Mouse (Mus musculus): ENCODE results near the gene Ano6. TPM values are rescaled to one million over a fixed set of nuclear protein-coding genes. Genes with fewer than 3 reads are reported as not detected.

Gene Ano6
- polyA plus RNA-seq, 1 experiment from 2014 or later, result 24.6 TPM

- no peaks in the 10 kb centered on the region for H3K36me3 ChIP-seq (ENCODE audit: control insufficient read depth, insufficient read depth, low read length)
- no peak overlapping the region for H3K27ac ChIP-seq (ENCODE audit: low read length)
- H3K27me3 ChIP-seq (ENCODE audit: control insufficient read depth, insufficient read depth, low read depth, low read length), result no peaks in the 10 kb centered on the region
- WGBS, result 98% methylated on average over 7 of the region's 7 CpGs
- H3K4me3 ChIP-seq (ENCODE audit: low read depth, low read length), result no peak overlapping the region
- peaks cover 2% of the 10 kb centered on the region; the same call in 1 of the 2 replicates for H3K4me1 ChIP-seq (ENCODE audit: control insufficient read depth, insufficient read depth, low read length)
- no peak overlapping the region for H3K4me2 ChIP-seq (ENCODE audit: low read length)
- H3K9ac ChIP-seq (ENCODE audit: low read depth, low read length), result no peak overlapping the region
- no peak for ATAC-seq
- H3K9me3 ChIP-seq (replicated peaks; ENCODE audit: control insufficient read depth, low read length, poor library complexity, severe bottlenecking), result no peaks in the 10 kb centered on the region
These were observed 7.6 kb downstream of the Ano6 start for GRCm38 (mm10) chr15:95798266-95798665.

GRCm38 (mm10) chr15:95799632-95800031 lies 9.0 kb downstream of the Ano6 start:
- Histone ChIP-seq H3K9me3 (replicated peaks; ENCODE audit: control insufficient read depth, low read length, poor library complexity, severe bottlenecking) (no peaks in the 10 kb centered on the region), H3K4me1 (ENCODE audit: control insufficient read depth, insufficient read depth, low read length) (peaks cover 6% of the 10 kb centered on the region; the same call in 1 of the 2 replicates), H3K9ac (ENCODE audit: low read depth, low read length) (no peak overlapping the region), H3K36me3 (ENCODE audit: control insufficient read depth, insufficient read depth, low read length) (no peaks in the 10 kb centered on the region), H3K4me2 (ENCODE audit: low read length) (no peak overlapping the region), H3K4me3 (ENCODE audit: low read depth, low read length) (no peak overlapping the region), H3K27me3 (ENCODE audit: control insufficient read depth, insufficient read depth, low read depth, low read length) (no peaks in the 10 kb centered on the region), H3K27ac (ENCODE audit: low read length) (no peak overlapping the region)
- ATAC-seq, result no peak
- WGBS, result 96% methylated on average over 5 of the region's 5 CpGs

- H3K27ac ChIP-seq (ENCODE audit: low read length), result no peak overlapping the region
- no peaks in the 10 kb centered on the region for H3K9me3 ChIP-seq (replicated peaks; ENCODE audit: control insufficient read depth, low read length, poor library complexity, severe bottlenecking)
- H3K4me3 ChIP-seq (ENCODE audit: low read depth, low read length), result no peak overlapping the region
- no peak overlapping the region for H3K9ac ChIP-seq (ENCODE audit: low read depth, low read length)
- no peak overlapping the region for H3K4me2 ChIP-seq (ENCODE audit: low read length)
- no peak for ATAC-seq
- no peaks in the 10 kb centered on the region for H3K36me3 ChIP-seq (ENCODE audit: control insufficient read depth, insufficient read depth, low read length)
- peaks cover 10% of the 10 kb centered on the region; the same call in 1 of the 2 replicates for H3K4me1 ChIP-seq (ENCODE audit: control insufficient read depth, insufficient read depth, low read length)
- no peaks in the 10 kb centered on the region for H3K27me3 ChIP-seq (ENCODE audit: control insufficient read depth, insufficient read depth, low read depth, low read length)
These were observed 9.4 kb downstream of the Ano6 start for GRCm38 (mm10) chr15:95800051-95800450.

DNA sequence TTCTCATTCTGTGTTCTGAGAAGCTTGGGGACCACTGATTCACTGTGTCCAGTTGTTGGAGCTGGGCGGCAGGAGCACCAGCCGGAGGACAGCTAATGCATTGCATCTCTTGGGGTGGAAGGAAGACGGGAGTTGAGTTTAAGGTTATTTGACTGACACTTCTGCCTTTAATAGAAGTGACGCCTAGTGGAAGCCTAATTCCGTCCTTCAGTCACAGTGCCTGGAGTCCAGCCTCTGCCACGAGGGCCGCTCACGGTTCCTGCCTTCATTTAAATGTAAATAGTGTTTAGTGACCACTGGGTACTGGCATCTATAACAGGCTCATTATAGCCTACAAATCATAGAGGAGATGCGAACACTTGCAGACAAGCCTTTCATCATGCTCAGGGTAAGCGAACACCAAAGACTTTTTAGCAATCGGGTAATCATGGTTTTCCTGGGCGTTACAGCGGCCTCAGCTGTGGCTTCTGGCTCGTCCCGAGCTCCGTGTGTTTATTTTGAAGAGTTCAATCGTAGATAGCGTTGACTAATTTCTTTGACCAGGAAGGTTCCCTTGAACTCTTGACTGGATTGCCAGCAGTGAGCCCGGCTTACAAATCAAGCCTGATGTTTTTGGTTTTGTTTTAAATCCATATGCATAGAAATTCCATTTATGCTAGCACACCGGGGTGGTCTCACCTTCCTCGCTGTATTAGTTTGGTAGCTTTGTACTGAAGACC lies 10.8 kb downstream of the Ano6 start:
- no peak for ATAC-seq
- 61% methylated on average over 21 of the region's 21 CpGs for WGBS

DNA sequence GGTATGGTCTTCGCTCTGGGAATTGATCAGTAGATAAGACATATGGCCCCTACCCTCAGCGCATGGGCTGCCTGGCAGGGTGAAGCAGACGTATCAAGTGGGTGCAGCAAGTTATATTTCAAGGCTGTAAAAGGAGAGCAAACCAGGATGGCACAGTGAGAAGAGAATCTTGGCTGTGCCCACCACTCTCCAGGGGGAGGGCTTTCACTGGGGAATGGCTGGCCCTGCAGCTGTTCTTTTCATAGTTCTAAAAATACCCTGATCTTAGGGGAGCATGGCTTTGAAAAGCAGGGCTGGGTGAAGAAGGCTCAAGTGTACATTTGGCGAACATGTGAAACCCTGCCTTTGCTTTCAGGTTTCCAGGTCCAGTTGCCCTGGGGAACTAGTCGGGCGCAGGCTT lies 11.5 kb downstream of the Ano6 start:
- peaks cover 10% of the 10 kb centered on the region; the same call in 1 of the 2 replicates for H3K4me1 ChIP-seq (ENCODE audit: control insufficient read depth, insufficient read depth, low read length)
- H3K27ac ChIP-seq (ENCODE audit: low read length), result no peak overlapping the region
- no peaks in the 10 kb centered on the region for H3K36me3 ChIP-seq (ENCODE audit: control insufficient read depth, insufficient read depth, low read length)
- WGBS, result 90% methylated on average over 6 of the region's 6 CpGs
- no peak overlapping the region for H3K4me2 ChIP-seq (ENCODE audit: low read length)
- H3K27me3 ChIP-seq (ENCODE audit: control insufficient read depth, insufficient read depth, low read depth, low read length), result no peaks in the 10 kb centered on the region
- H3K4me3 ChIP-seq (ENCODE audit: low read depth, low read length), result no peak overlapping the region
- no peak for ATAC-seq
- H3K9me3 ChIP-seq (replicated peaks; ENCODE audit: control insufficient read depth, low read length, poor library complexity, severe bottlenecking), result no peaks in the 10 kb centered on the region
- H3K9ac ChIP-seq (ENCODE audit: low read depth, low read length), result no peak overlapping the region

More for the DNA sequence above, 10.8 kb downstream of the Ano6 start:
- no peak overlapping the region for H3K27ac ChIP-seq (ENCODE audit: low read length)
- no peaks in the 10 kb centered on the region for H3K27me3 ChIP-seq (ENCODE audit: control insufficient read depth, insufficient read depth, low read depth, low read length)
- no peaks in the 10 kb centered on the region for H3K9me3 ChIP-seq (replicated peaks; ENCODE audit: control insufficient read depth, low read length, poor library complexity, severe bottlenecking)
- H3K36me3 ChIP-seq (ENCODE audit: control insufficient read depth, insufficient read depth, low read length), result no peaks in the 10 kb centered on the region
- H3K4me2 ChIP-seq (ENCODE audit: low read length), result no peak overlapping the region
- H3K4me1 ChIP-seq (ENCODE audit: control insufficient read depth, insufficient read depth, low read length), result peaks cover 10% of the 10 kb centered on the region; the same call in 1 of the 2 replicates
- no peak overlapping the region for H3K4me3 ChIP-seq (ENCODE audit: low read depth, low read length)
- no peak overlapping the region for H3K9ac ChIP-seq (ENCODE audit: low read depth, low read length)

DNA sequence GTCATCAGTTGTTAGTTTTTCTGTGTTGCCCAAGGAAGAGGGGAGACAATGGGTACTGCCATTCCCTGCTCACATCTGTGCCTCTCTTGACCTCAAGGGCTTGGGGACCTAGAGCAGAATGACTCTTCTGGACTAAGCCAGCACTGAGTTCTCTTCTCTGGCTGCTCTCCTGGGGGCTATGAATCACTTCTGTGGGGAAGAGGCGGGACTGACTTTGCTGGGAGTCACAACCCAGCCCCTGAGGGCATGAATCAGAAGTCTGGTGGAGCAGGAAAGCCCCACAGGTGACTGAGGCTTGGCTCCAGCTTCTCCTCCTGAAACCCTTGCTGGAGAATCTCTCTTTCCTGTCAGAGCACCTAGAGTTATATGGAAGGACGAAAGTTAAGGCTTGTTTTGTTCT lies 12.1 kb downstream of the Ano6 start:
- Histone ChIP-seq H3K4me1 (ENCODE audit: control insufficient read depth, insufficient read depth, low read length) (peaks cover 10% of the 10 kb centered on the region; the same call in 1 of the 2 replicates), H3K4me2 (ENCODE audit: low read length) (no peak overlapping the region), H3K27me3 (ENCODE audit: control insufficient read depth, insufficient read depth, low read depth, low read length) (no peaks in the 10 kb centered on the region), H3K9me3 (replicated peaks; ENCODE audit: control insufficient read depth, low read length, poor library complexity, severe bottlenecking) (no peaks in the 10 kb centered on the region), H3K9ac (ENCODE audit: low read depth, low read length) (no peak overlapping the region), H3K4me3 (ENCODE audit: low read depth, low read length) (no peak overlapping the region), H3K27ac (ENCODE audit: low read length) (no peak overlapping the region), H3K36me3 (ENCODE audit: control insufficient read depth, insufficient read depth, low read length) (no peaks in the 10 kb centered on the region)
- ATAC-seq, result no peak
- WGBS, result 79% methylated on average over 2 of the region's 2 CpGs

GRCm38 (mm10) chr15:95803484-95803883 lies 12.8 kb downstream of the Ano6 start:
- ATAC-seq, result no peak
- Histone ChIP-seq H3K36me3 (ENCODE audit: control insufficient read depth, insufficient read depth, low read length) (no peaks in the 10 kb centered on the region), H3K4me1 (ENCODE audit: control insufficient read depth, insufficient read depth, low read length) (peaks cover 10% of the 10 kb centered on the region; the same call in 1 of the 2 replicates), H3K9ac (ENCODE audit: low read depth, low read length) (no peak overlapping the region), H3K27ac (ENCODE audit: low read length) (no peak overlapping the region), H3K9me3 (replicated peaks; ENCODE audit: control insufficient read depth, low read length, poor library complexity, severe bottlenecking) (no peaks in the 10 kb centered on the region), H3K4me2 (ENCODE audit: low read length) (no peak overlapping the region), H3K4me3 (ENCODE audit: low read depth, low read length) (no peak overlapping the region), H3K27me3 (ENCODE audit: control insufficient read depth, insufficient read depth, low read depth, low read length) (no peaks in the 10 kb centered on the region)
- 84% methylated on average over 3 of the region's 3 CpGs for WGBS

DNA sequence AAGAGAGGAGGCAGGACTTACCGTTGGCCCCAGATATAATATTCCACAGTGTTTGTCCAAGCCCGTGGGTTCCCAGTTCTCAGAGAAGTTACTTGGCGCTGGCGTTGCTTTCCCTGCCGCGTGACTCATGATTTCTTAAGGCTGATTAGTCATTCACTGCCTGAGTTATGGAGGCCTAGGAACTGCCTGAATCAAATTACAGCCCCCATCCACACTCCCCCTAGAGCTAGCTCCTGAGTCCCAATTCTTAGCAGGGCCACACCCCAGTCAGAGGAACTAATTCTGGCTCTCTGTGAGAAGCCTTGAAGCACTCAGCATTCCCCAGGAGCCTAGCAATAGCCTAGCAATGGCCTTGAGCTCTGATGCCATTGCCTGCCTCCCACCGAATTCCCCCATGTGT lies 13.6 kb downstream of the Ano6 start:
- H3K27ac ChIP-seq (ENCODE audit: low read length), result no peak overlapping the region
- no peak overlapping the region for H3K9ac ChIP-seq (ENCODE audit: low read depth, low read length)
- ATAC-seq, result no peak

GRCm38 (mm10) chr15:95805022-95805471 lies 14.4 kb downstream of the Ano6 start:
- no peak overlapping the region for H3K4me2 ChIP-seq (ENCODE audit: low read length)
- H3K27me3 ChIP-seq (ENCODE audit: control insufficient read depth, insufficient read depth, low read depth, low read length), result no peaks in the 10 kb centered on the region
- no peak overlapping the region for H3K27ac ChIP-seq (ENCODE audit: low read length)
- no peak overlapping the region for H3K9ac ChIP-seq (ENCODE audit: low read depth, low read length)
- WGBS, result 61% methylated on average over 5 of the region's 5 CpGs
- H3K4me1 ChIP-seq (ENCODE audit: control insufficient read depth, insufficient read depth, low read length), result peaks cover 10% of the 10 kb centered on the region; the same call in 1 of the 2 replicates
- H3K36me3 ChIP-seq (ENCODE audit: control insufficient read depth, insufficient read depth, low read length), result no peaks in the 10 kb centered on the region
- H3K4me3 ChIP-seq (ENCODE audit: low read depth, low read length), result no peak overlapping the region
- ATAC-seq, result no peak
- H3K9me3 ChIP-seq (replicated peaks; ENCODE audit: control insufficient read depth, low read length, poor library complexity, severe bottlenecking), result no peaks in the 10 kb centered on the region

More for the DNA sequence above, 13.6 kb downstream of the Ano6 start:
- H3K27me3 ChIP-seq (ENCODE audit: control insufficient read depth, insufficient read depth, low read depth, low read length), result no peaks in the 10 kb centered on the region
- peaks cover 10% of the 10 kb centered on the region; the same call in 1 of the 2 replicates for H3K4me1 ChIP-seq (ENCODE audit: control insufficient read depth, insufficient read depth, low read length)
- no peak overlapping the region for H3K4me3 ChIP-seq (ENCODE audit: low read depth, low read length)
- no peak overlapping the region for H3K4me2 ChIP-seq (ENCODE audit: low read length)
- no peaks in the 10 kb centered on the region for H3K9me3 ChIP-seq (replicated peaks; ENCODE audit: control insufficient read depth, low read length, poor library complexity, severe bottlenecking)
- 54% methylated on average over 7 of the region's 7 CpGs for WGBS
- no peaks in the 10 kb centered on the region for H3K36me3 ChIP-seq (ENCODE audit: control insufficient read depth, insufficient read depth, low read length)

All from midbrain, embryonic 16.5 days (tissue).